Mouse (Mus musculus): ENCODE measurements around the gene Srek1. TPM values are rescaled to one million over a fixed set of nuclear protein-coding genes. Genes with fewer than 3 reads are reported as not detected.

The Srek1 gene
- 50.1 and 53.3 TPM in 2 replicates for polyA plus RNA-seq (2015; fragmentation: Nextera tagmentation; extraction: Ambion mirVana)

DNA sequence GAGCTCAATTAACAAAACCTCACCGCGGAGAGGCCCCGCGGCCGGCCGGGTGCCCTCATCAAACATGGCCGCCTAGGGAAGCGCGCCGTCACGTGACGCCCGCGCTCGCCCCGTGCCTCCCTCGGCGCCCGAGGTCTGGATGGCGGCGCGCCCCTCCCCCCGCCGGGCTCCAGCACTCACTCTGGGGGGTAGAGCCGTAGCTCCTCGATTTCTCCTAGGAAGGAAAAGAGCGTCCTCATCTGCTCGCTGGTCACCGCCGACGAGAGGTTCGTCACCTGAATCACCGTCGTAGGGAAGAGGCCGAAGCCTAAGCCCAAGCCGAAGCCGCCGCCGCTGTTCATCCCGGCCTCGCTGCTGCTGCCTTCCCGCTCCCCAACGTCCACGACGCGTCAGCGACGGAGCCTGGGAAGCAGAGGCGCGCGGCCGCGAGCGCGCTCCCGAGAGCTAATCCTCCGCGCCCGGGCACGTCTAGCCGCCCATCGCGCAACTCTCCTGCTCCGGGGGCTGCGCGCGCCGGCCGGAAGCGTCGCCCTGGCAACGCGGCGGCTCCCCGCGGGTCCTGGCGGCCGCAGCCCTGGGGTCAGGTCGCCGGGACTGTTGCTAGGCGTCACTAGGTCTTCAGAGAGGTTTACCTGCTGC, at the start of gene Srek1:
Srek1 (minus strand) TSS at position 490 of the 639 bp plus-strand sequence.

Other genes starting within 250 kb of the Srek1 start
- gene Erbin, start 145.9 kb upstream of the Srek1 start, polyA plus RNA-seq (2015; fragmentation: Nextera tagmentation; extraction: Ambion mirVana), result 7.1 and 7.5 TPM in 2 replicates